Mouse (Mus musculus) embryonic facial prominence, embryonic 11.5 days (tissue): Measurements from ENCODE around the gene Elk3. TPM values are rescaled to one million over a fixed set of nuclear protein-coding genes. Genes with fewer than 3 reads are reported as not detected.

Experiments used
- ATAC-seq: fragments of 200-750 bp; cut with Nextera tagmentation; replicated peaks from 2 replicates; pipeline ENCODE4 v1.8.0; 2017; ENCODE audit warnings: low read depth; ENCODE audit not compliant: insufficient number of reproducible peaks, low FRiP score, low TSS enrichment
- DNase-seq: peaks from one replicate; pipeline ENCODE4 v3.0.0-alpha.2; 2015; ENCODE audit warnings: low spot score
- H3K27ac ChIP-seq: fragments of 300-500 bp; sonication (generic); replicated peaks from 2 replicates; pipeline ENCODE4 v1.5.1; 2014; ENCODE audit warnings: mild to moderate bottlenecking, low read depth, low read length, control low read depth
- H3K27me3 ChIP-seq: fragments of 300-500 bp; sonication (generic); 2 replicates; pipeline ENCODE4 v1.6.1; 2014; ENCODE audit warnings: mild to moderate bottlenecking, low read length, moderate library complexity, mixed read lengths; ENCODE audit not compliant: control insufficient read depth, insufficient read depth
- H3K36me3 ChIP-seq: fragments of 300-500 bp; sonication (generic); replicated peaks from 2 replicates; pipeline ENCODE4 v1.6.1; 2014; ENCODE audit warnings: low read depth, mild to moderate bottlenecking, low read length, moderate library complexity, mixed read lengths; ENCODE audit not compliant: control insufficient read depth, insufficient read depth
- H3K4me1 ChIP-seq: fragments of 300-500 bp; sonication (generic); 2 replicates; pipeline ENCODE4 v1.6.1; 2014; ENCODE audit warnings: low read length, mixed read lengths; ENCODE audit not compliant: control insufficient read depth, insufficient read depth
- H3K4me2 ChIP-seq: fragments of 300-500 bp; sonication (generic); 2 replicates; pipeline ENCODE4 v1.6.1; 2014; ENCODE audit warnings: low read depth, mild to moderate bottlenecking, control low read depth, low read length, moderate library complexity
- H3K4me3 ChIP-seq: fragments of 300-500 bp; sonication (generic); 2 replicates; pipeline ENCODE4 v1.5.1; 2014; ENCODE audit warnings: low read depth, low read length, control low read depth
- H3K9ac ChIP-seq: fragments of 300-500 bp; sonication (generic); replicated peaks from 2 replicates; pipeline ENCODE4 v1.6.1; 2014; ENCODE audit warnings: mild to moderate bottlenecking, control low read depth, low read length
- H3K9me3 ChIP-seq: fragments of 300-500 bp; sonication (generic); replicated peaks from 2 replicates; pipeline ENCODE4 v1.6.1; 2016; ENCODE audit warnings: mild to moderate bottlenecking, low read length, inconsistent platforms, mixed read lengths; ENCODE audit not compliant: control insufficient read depth
- WGBS: fragments of 180-500 bp; shearing (Covaris S2); extraction: QIAGEN DNeasy Blood & Tissue Kit; methylation state at CpG from one replicate; pipeline ENCODE4 v1.1.7; 2014; 5-methylcytosine and 5-hydroxymethylcytosine counted together
- polyA plus RNA-seq: library from polyadenylated mRNA; unstranded; fragments of >200 nt; fragmentation: Nextera tagmentation; extraction: Ambion mirVana; gene quantifications from 2 replicates; pipeline ENCODE4 v1.2.1, GENCODE M21; 2014

Gene Elk3
- polyA plus RNA-seq, 1 experiment from 2014 or later, result 34.0 TPM

- Histone ChIP-seq H3K9me3 (no peaks in the 10 kb centered on the region), H3K27me3 (no peaks in the 10 kb centered on the region), H3K9ac (no peak overlapping the region), H3K4me3 (no peak overlapping the region), H3K36me3 (no peaks in the 10 kb centered on the region), H3K4me1 (no peaks in the 10 kb centered on the region; the same call in 1 of the 2 replicates), H3K4me2 (no peak overlapping the region), H3K27ac (no peak overlapping the region)
- WGBS, result 90% methylated on average over 3 of the region's 3 CpGs
- no peak for DNase-seq
- no peak for ATAC-seq
These were observed 112.0 kb downstream of the Elk3 start for GRCm38 (mm10) chr10:93198958-93199357.

Other genes starting within 250 kb of the Elk3 start
- gene Cfap54, start 229.5 kb downstream of the Elk3 start, polyA plus RNA-seq, result 0.75 TPM in 1 of 2 replicates, not detected in the other
- 25.7 and 27.8 TPM in 2 replicates for gene Cdk17, start 150.3 kb downstream of the Elk3 start, polyA plus RNA-seq
- gene Lta4h, start 142.3 kb upstream of the Elk3 start, polyA plus RNA-seq, result 223 and 239 TPM in 2 replicates
- not detected in 2 replicates for gene Hal, start 177.6 kb upstream of the Elk3 start, polyA plus RNA-seq
- 0.25 and 0.31 TPM in 2 replicates for gene Amdhd1, start 228.9 kb upstream of the Elk3 start, polyA plus RNA-seq
- 0.43 and 0.46 TPM in 2 replicates for gene Ccdc38, start 229.5 kb upstream of the Elk3 start, polyA plus RNA-seq